Mouse (Mus musculus) G1E-ER4 (cell line): ENCODE results near the gene Tspan8. TPM values are rescaled to one million over a fixed set of nuclear protein-coding genes. Genes with fewer than 3 reads are reported as not detected.

Experiments
- GATA1 ChIP-seq: IDR thresholded peaks from one replicate; pipeline ENCODE4 v1.8.0; 2012; ENCODE audit warnings: low read length, inconsistent platforms
- polyA plus RNA-seq: library from polyadenylated mRNA; stranded (reverse); fragments of >175 nt; gene quantifications from 2 replicates; pipeline ENCODE4 v1.2.3, GENCODE M21; 2012

Gene Tspan8
- polyA plus RNA-seq, 1 experiment = not detected

- no peak for TF ChIP-seq GATA1
Measured at GRCm38 (mm10) chr10:115817056-115817724, 558 bp downstream of the Tspan8 start.

- no peak for TF ChIP-seq GATA1
Measured at GRCm38 (mm10) chr10:115825289-115825688, 8.7 kb downstream of the Tspan8 start.

- no peak for TF ChIP-seq GATA1
Measured at GRCm38 (mm10) chr10:115828872-115829271, 12.2 kb downstream of the Tspan8 start.

GRCm38 (mm10) chr10:115829696-115830095 lies 13.1 kb downstream of the Tspan8 start:
- no peak for TF ChIP-seq GATA1

- TF ChIP-seq GATA1 = no peak
Measured at GRCm38 (mm10) chr10:115830726-115831125, 14.1 kb downstream of the Tspan8 start.

GRCm38 (mm10) chr10:115834017-115834416 lies 17.4 kb downstream of the Tspan8 start:
- TF ChIP-seq GATA1 = no peak

- no peak for TF ChIP-seq GATA1
Measured at GRCm38 (mm10) chr10:115846930-115847329, 30.3 kb downstream of the Tspan8 start.

- TF ChIP-seq GATA1 = no peak
Measured at GRCm38 (mm10) chr10:115848511-115848910, 31.9 kb downstream of the Tspan8 start.

GRCm38 (mm10) chr10:115860210-115860880 lies 43.7 kb downstream of the Tspan8 start:
- TF ChIP-seq GATA1 = no peak

GRCm38 (mm10) chr10:115861967-115862366 lies 45.3 kb downstream of the Tspan8 start:
- no peak for TF ChIP-seq GATA1

GRCm38 (mm10) chr10:115882757-115883156 lies 66.1 kb downstream of the Tspan8 start:
- no peak for TF ChIP-seq GATA1

- TF ChIP-seq GATA1 = no peak
Measured at GRCm38 (mm10) chr10:115891924-115892323, 75.3 kb downstream of the Tspan8 start.

- TF ChIP-seq GATA1 = no peak
Measured at GRCm38 (mm10) chr10:115892973-115893372, 76.3 kb downstream of the Tspan8 start.

- TF ChIP-seq GATA1 = no peak
Measured at GRCm38 (mm10) chr10:115894045-115894444, 77.4 kb downstream of the Tspan8 start.

GRCm38 (mm10) chr10:115896764-115897163 lies 80.1 kb downstream of the Tspan8 start:
- TF ChIP-seq GATA1 = no peak

- no peak for TF ChIP-seq GATA1
Measured at GRCm38 (mm10) chr10:115897235-115897634, 80.6 kb downstream of the Tspan8 start.

Other genes starting within 250 kb of the Tspan8 start
- not detected in 2 replicates for gene A930009A15Rik, start 246.8 kb upstream of the Tspan8 start, polyA plus RNA-seq
- not detected in 2 replicates for gene Lgr5, start 229.1 kb upstream of the Tspan8 start, polyA plus RNA-seq
- gene Ptprr, start 201.4 kb downstream of the Tspan8 start, polyA plus RNA-seq = not detected in 2 replicates